Mouse (Mus musculus) midbrain, embryonic 15.5 days (tissue): Measurements from ENCODE around the gene Psma6. TPM values are rescaled to one million over a fixed set of nuclear protein-coding genes. Genes with fewer than 3 reads are reported as not detected.

ENCODE experiments used
- ATAC-seq: fragments of 200-750 bp; cut with Nextera tagmentation; replicated peaks from 2 replicates; pipeline ENCODE4 v1.8.0; 2017; ENCODE audit warnings: moderate TSS enrichment
- H3K27ac ChIP-seq: fragments of 300-500 bp; sonication (generic); 2 replicates; pipeline ENCODE4 v1.5.1; 2015; ENCODE audit warnings: mild to moderate bottlenecking, inconsistent platforms
- H3K27me3 ChIP-seq: fragments of 300-500 bp; sonication (generic); replicated peaks from 2 replicates; pipeline ENCODE4 v1.6.1; 2015; ENCODE audit warnings: inconsistent platforms
- H3K36me3 ChIP-seq: fragments of 300-500 bp; sonication (generic); replicated peaks from 2 replicates; pipeline ENCODE4 v1.6.1; 2015; ENCODE audit warnings: inconsistent platforms
- H3K4me1 ChIP-seq: fragments of 300-500 bp; sonication (generic); 2 replicates; pipeline ENCODE4 v1.6.1; 2015; ENCODE audit warnings: inconsistent platforms
- H3K4me2 ChIP-seq: fragments of 300-500 bp; sonication (generic); 2 replicates; pipeline ENCODE4 v1.6.1; 2015; ENCODE audit warnings: inconsistent platforms, mild to moderate bottlenecking, moderate library complexity
- H3K4me3 ChIP-seq: fragments of 300-500 bp; sonication (generic); 2 replicates; pipeline ENCODE4 v1.5.1; 2015; ENCODE audit warnings: mild to moderate bottlenecking, inconsistent platforms
- H3K9ac ChIP-seq: fragments of 300-500 bp; sonication (generic); 2 replicates; pipeline ENCODE4 v1.6.1; 2015; ENCODE audit warnings: mild to moderate bottlenecking, inconsistent platforms
- H3K9me3 ChIP-seq: fragments of 300-500 bp; sonication (generic); 2 replicates; pipeline ENCODE4 v1.6.1; 2016; ENCODE audit warnings: inconsistent platforms
- WGBS: fragments of 180-500 bp; shearing (Covaris S2); methylation state at CpG from one replicate; pipeline ENCODE4 v1.1.7; 2015; ENCODE audit warnings: mixed read lengths; 5-methylcytosine and 5-hydroxymethylcytosine counted together
- polyA plus RNA-seq: library from polyadenylated mRNA; unstranded; fragments of >200 nt; fragmentation: Nextera tagmentation; extraction: Ambion mirVana; gene quantifications from 2 replicates; pipeline ENCODE4 v1.2.1, GENCODE M21; 2015

The Psma6 gene
- polyA plus RNA-seq, 1 experiment from 2014 or later: 382 TPM

DNA sequence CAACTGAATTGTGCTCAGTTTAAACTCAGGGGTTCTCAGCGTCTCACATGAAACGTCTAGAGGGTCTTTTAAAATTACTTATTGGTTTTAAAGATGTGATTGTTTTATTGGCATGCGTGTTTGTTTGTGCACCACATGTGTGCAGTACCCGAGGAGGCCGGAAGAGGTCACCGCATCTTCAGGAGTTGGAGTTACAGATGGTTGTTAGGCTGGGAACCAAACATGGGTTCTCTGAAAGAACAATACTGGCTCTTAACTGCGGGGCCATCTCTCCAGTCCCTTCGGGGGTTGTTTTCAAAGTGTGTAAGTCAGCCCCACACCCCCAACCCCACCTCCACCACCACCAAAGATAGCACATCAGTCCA is 48.9 kb downstream of the Psma6 start:
- H3K4me1 ChIP-seq: no peaks in the 10 kb centered on the region
- no peak overlapping the region for H3K27ac ChIP-seq
- WGBS: 94% methylated on average over 8 of the region's 8 CpGs
- H3K27me3 ChIP-seq: no peaks in the 10 kb centered on the region
- H3K36me3 ChIP-seq: no peaks in the 10 kb centered on the region
- H3K4me2 ChIP-seq: no peak overlapping the region
- no peak overlapping the region for H3K4me3 ChIP-seq
- no peak overlapping the region for H3K9ac ChIP-seq
- ATAC-seq: no peak
- H3K9me3 ChIP-seq: no peaks in the 10 kb centered on the region

DNA sequence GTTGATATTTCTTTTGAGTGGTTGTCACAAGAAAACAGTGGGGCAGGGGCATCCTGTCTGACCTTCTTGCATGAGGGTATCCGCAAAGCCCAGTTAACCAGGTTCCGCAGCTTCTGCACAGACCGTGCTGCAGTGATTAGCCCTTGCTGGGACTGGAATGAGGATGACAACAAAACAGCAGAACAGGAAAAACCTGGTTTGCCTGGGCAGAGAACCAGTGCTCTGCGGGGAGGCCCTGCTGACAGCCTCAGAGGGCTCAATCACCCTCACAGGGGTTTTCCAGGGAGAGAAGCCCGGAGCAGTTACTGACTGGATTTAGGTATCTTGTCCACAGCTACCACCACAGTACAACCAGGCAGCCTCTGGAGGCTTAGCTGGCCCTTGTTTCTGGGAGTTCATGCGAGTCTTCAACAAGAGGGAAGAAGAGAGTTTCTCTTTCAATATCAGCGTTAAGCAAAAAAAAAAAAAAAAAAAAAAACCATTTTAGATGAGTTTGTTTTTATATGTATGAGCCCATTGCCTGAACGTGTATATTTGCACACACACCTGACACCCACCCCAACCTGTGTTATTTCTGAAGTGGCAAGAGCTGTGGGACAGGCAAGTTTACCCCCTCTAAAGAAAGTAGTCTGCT is 49.9 kb downstream of the Psma6 start:
- Histone ChIP-seq H3K9me3 (no peaks in the 10 kb centered on the region), H3K9ac (no peak overlapping the region), H3K4me2 (no peak overlapping the region), H3K4me3 (no peak overlapping the region), H3K27ac (no peak overlapping the region), H3K27me3 (no peaks in the 10 kb centered on the region), H3K36me3 (no peaks in the 10 kb centered on the region), H3K4me1 (peaks cover 9% of the 10 kb centered on the region)
- no peak for ATAC-seq
- 36% methylated on average over 8 of the region's 8 CpGs for WGBS

DNA sequence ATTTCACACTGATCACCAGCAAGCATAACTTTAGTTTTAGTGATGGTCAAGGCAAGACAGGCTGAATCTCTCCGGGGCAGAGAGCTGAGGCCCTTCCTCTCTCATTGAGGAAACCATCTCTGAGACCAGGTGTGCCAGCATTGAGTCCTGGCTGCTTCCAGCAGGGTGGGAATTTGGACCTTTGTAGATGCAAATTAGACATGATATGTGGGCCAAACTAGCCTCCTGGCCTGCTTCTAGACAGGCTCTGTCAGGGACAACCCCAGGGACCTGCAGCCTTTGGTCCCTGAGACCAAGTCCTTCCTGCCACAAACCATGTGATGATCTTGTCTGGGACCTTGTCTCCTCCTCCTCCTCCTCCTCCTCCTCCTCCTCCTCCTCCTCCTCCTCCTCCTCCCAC is 51.1 kb downstream of the Psma6 start:
- no peak for ATAC-seq

DNA sequence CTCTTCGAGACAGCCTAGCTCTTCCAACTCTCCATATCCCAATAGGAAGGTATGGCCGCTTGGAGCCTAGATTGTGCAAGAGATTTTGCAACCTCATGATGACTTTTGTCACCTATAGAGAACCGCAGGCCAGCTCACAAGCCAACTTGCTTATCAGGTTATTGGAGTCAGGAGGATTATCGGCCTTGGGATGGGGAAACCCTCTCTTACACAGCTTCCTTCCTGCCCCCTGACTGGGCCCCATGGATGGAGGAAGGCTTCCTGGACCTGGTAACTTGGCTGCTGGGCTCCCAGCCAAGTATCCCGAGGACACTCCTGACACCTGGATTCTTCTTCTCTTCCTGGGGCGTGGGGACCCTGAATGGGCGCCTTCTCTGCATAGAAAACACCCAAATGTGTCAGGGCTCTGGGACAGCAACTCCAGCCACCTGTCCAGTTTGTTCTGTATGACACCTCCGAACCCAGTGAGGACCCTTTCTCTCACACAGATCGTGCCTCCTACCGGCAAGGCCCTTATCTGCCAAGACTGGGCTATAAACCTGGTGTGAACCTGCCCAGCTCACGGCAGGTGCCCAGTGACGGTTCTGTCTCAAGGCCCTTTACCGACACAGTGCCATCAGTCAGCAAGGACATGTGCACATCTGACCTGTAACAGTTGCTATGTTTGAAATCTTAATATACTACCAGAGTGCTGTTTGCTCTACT is 53.3 kb downstream of the Psma6 start:
- H3K9ac ChIP-seq: no peak overlapping the region
- H3K36me3 ChIP-seq: no peaks in the 10 kb centered on the region
- no peak overlapping the region for H3K4me2 ChIP-seq
- no peaks in the 10 kb centered on the region for H3K9me3 ChIP-seq
- H3K4me1 ChIP-seq: peaks cover 10% of the 10 kb centered on the region
- H3K4me3 ChIP-seq: no peak overlapping the region
- H3K27me3 ChIP-seq: no peaks in the 10 kb centered on the region
- WGBS: 76% methylated on average over 13 of the region's 13 CpGs
- ATAC-seq: no peak
- H3K27ac ChIP-seq: no peak overlapping the region

More for the DNA sequence above, 51.1 kb downstream of the Psma6 start:
- 54% methylated on average over 1 of the region's 1 CpGs for WGBS
- Histone ChIP-seq H3K9ac (no peak overlapping the region), H3K9me3 (no peaks in the 10 kb centered on the region), H3K27ac (no peak overlapping the region), H3K4me2 (no peak overlapping the region), H3K36me3 (no peaks in the 10 kb centered on the region), H3K4me3 (no peak overlapping the region), H3K4me1 (peaks cover 10% of the 10 kb centered on the region), H3K27me3 (no peaks in the 10 kb centered on the region)

DNA sequence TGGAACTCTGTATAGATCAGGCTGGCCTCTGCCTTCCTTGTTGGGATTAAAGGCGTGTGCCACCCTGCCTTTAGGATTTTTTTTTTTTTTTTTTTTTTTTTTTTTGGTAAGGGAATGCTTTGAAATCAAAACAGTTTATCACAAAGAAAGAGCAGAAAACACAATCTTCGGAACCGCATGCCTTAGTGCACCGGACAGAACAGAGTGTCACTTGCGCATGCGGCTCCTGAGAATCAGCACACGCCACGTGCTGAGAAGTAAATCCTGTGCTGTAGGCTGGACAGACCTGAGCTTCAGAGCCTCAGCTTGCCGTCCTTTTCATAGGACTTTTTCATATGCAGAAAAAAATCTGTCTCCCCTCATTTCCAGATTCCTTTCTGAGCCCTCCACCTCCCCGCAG is 54.0 kb downstream of the Psma6 start:
- peak overlapping the region; percentile 30 for H3K4me2 ChIP-seq
- no peaks in the 10 kb centered on the region for H3K27me3 ChIP-seq
- WGBS: 52% methylated on average over 10 of the region's 10 CpGs
- H3K9me3 ChIP-seq: no peaks in the 10 kb centered on the region
- no peak overlapping the region for H3K9ac ChIP-seq
- H3K27ac ChIP-seq: peak overlapping the region; percentile 68
- ATAC-seq: peak; percentile 59
- no peaks in the 10 kb centered on the region for H3K36me3 ChIP-seq
- H3K4me1 ChIP-seq: peaks cover 10% of the 10 kb centered on the region
- no peak overlapping the region for H3K4me3 ChIP-seq

DNA sequence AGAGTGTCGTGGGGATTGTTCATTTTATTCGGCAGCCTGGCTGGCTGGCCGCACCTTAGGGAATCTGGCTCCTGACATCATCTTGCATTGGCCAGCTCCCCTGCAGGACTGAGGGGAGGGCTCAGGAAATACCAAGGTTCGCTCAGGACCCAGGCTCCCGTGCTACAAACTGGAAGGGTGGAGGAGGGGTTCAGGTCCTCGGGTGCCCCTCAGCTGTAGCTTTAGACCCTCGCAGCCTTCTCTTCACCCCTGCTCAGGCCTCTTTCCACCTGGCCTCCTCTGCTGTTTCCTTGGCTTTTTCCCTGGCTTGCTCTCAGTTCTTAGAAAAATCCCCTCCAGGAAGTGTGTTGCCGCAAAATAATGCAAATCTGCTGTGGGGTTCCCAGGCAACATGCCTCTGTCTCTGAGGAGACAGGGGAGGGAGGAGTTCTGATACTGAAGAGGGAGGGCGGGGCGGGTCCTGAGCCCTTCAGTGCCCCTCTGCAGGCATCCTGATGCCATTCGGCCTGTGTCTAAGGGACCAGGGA is 54.7 kb downstream of the Psma6 start:
- peak overlapping the region; percentile 68 for H3K27ac ChIP-seq
- H3K4me2 ChIP-seq: peak overlapping the region; percentile 30
- H3K36me3 ChIP-seq: no peaks in the 10 kb centered on the region
- H3K9me3 ChIP-seq: no peaks in the 10 kb centered on the region
- peaks cover 10% of the 10 kb centered on the region for H3K4me1 ChIP-seq
- no peak overlapping the region; the same call in 1 of the 2 replicates for H3K9ac ChIP-seq
- no peaks in the 10 kb centered on the region for H3K27me3 ChIP-seq
- no peak overlapping the region for H3K4me3 ChIP-seq
- ATAC-seq: peak; percentile 75
- WGBS: 4% methylated on average over 11 of the region's 11 CpGs

DNA sequence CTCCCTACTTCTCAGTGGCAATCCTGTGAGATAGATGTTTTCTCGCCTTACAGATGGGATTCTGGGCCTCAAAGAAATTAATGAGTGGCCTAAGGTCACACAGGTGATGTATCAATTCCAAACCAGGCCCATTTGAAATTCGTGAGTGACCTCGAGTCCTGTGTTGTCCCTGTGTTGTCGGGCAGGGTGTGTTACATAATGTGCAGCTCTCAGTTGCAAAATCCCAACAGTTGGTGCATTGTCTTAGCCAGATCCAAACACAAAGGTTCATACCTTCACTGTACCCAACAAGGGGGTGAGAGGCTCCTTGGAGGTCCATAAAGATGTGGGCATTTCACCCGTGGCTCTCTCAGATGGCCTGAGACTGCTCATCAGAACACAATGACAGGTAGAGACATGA is 56.4 kb downstream of the Psma6 start:
- Histone ChIP-seq H3K4me3 (no peak overlapping the region), H3K4me1 (peaks cover 10% of the 10 kb centered on the region), H3K27ac (no peak overlapping the region), H3K36me3 (no peaks in the 10 kb centered on the region), H3K27me3 (no peaks in the 10 kb centered on the region), H3K4me2 (no peak overlapping the region), H3K9me3 (no peaks in the 10 kb centered on the region), H3K9ac (no peak overlapping the region)
- WGBS: 83% methylated on average over 5 of the region's 5 CpGs
- ATAC-seq: no peak

DNA sequence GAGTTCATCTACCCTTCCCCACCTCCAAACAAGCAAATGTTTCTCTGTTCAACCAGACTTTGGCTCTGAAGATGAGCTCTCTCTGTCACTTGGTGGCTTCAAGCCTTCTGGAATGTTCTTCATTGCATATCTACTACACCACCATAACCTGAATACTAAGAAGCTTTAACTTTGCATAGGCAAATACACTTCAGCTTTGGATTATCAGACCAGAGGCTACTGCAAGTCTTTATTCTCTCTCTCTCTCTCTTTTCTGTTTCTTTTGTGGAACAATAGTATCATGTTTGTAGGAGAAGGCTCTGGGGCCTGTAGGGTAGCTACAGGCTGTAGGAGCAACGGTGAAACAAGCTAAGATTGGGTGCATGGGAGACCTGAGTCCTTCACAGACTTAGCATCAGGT is 58.2 kb downstream of the Psma6 start:
- Histone ChIP-seq H3K9me3 (no peaks in the 10 kb centered on the region), H3K4me2 (no peak overlapping the region), H3K36me3 (no peaks in the 10 kb centered on the region), H3K27me3 (no peaks in the 10 kb centered on the region), H3K27ac (no peak overlapping the region), H3K4me1 (peaks cover 23% of the 10 kb centered on the region), H3K4me3 (no peak overlapping the region), H3K9ac (no peak overlapping the region)
- 97% methylated on average over 1 of the region's 1 CpGs for WGBS
- no peak for ATAC-seq

DNA sequence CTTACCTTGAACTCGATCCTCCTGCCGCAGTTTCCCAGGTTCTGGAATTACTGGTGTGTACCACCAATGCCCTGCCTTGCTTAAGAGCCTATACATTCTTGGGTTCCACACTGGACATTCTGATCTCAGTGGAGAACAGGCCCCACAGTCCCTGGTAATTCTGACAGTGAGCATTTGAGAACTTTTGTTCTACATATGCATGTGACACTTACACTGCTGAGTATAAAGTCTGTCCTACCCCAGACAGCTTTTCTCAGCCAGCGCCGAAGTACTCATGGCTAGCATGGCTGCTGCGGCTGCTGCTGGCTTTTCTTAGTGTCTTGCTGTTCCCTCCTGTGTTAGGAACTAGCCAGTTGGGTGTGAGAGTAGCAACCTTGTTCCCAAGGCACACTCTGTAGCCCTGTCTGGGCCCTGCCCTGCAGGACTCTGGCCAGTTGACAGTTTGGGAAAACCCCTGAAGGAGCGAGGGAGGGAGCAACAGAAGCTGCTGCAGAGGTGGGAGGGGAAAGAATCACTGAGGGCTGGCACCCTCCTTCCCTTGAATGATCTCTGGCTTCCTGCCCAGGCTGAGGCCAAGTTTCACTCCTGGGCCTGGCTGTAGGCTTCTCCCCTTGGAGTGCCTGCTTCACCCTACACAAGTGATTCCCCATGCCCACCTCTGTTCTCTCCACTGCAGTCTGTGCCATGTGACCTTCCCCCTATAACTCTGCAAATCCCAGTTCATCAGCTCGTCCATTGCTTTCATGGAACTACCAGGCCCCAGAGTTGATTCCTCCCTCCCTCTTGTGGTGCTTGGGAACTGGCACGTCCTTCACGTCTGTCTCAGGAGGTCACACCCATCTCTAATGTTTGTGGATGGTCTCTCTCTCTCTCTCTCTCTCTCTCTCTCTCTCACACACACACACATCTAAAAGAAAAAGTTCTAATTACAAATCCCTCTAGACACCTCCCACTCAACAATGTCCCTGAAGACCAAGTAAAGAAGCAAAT is 59.1 kb downstream of the Psma6 start:
- 62% methylated on average over 9 of the region's 9 CpGs for WGBS
- Histone ChIP-seq H3K27ac (no peak overlapping the region), H3K9ac (no peak overlapping the region), H3K27me3 (no peaks in the 10 kb centered on the region), H3K9me3 (no peaks in the 10 kb centered on the region), H3K4me2 (no peak overlapping the region), H3K4me1 (peaks cover 22% of the 10 kb centered on the region), H3K36me3 (no peaks in the 10 kb centered on the region), H3K4me3 (no peak overlapping the region)
- no peak for ATAC-seq

DNA sequence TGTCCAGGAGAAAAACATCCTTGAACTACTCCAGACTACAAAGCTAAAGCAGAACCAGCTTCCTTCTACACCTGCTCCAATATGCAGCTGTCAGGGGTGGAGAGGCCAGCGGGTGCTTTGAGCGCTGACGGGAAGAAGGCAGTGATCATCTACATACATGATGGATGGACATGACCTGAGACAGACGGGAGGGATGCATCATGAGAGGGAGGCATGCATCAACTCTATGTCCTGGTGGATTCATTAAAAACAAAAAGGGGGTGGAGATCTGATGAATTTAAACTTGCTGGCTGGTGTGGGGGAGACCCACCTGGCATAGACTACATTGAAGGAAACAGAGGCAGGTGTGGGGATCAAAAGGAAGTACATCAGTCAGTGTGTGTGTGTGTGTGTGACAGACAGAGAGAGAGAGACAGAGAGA is 60.0 kb downstream of the Psma6 start:
- Histone ChIP-seq H3K4me3 (no peak overlapping the region), H3K4me2 (no peak overlapping the region), H3K27me3 (no peaks in the 10 kb centered on the region), H3K27ac (no peak overlapping the region), H3K9ac (no peak overlapping the region), H3K36me3 (no peaks in the 10 kb centered on the region), H3K4me1 (peaks cover 14% of the 10 kb centered on the region), H3K9me3 (no peaks in the 10 kb centered on the region)
- ATAC-seq: no peak
- WGBS: 85% methylated on average over 4 of the region's 4 CpGs

DNA sequence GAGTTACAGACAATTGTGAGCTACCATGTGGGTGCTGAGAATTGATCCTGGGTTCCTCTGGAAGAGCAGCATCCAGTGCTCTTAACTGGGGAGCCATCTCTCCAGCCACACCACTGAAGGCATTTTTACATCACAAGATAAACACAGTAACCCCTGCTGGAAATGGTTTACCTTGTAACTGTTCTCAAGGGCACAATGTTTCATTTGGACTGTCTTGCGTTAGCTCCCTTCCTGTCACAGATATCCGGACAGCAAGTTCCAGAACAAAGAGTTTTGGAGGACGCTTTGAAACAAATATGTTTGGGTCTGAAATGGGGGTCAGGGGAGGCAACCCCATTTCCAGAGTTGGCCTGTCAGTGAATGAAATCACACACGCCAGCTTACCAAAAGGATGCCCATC is 61.6 kb downstream of the Psma6 start:
- Histone ChIP-seq H3K4me1 (peaks cover 14% of the 10 kb centered on the region), H3K27ac (no peak overlapping the region), H3K4me2 (no peak overlapping the region), H3K9me3 (no peaks in the 10 kb centered on the region), H3K27me3 (no peaks in the 10 kb centered on the region), H3K36me3 (no peaks in the 10 kb centered on the region), H3K4me3 (no peak overlapping the region), H3K9ac (no peak overlapping the region)
- WGBS: 91% methylated on average over 4 of the region's 4 CpGs
- no peak for ATAC-seq

DNA sequence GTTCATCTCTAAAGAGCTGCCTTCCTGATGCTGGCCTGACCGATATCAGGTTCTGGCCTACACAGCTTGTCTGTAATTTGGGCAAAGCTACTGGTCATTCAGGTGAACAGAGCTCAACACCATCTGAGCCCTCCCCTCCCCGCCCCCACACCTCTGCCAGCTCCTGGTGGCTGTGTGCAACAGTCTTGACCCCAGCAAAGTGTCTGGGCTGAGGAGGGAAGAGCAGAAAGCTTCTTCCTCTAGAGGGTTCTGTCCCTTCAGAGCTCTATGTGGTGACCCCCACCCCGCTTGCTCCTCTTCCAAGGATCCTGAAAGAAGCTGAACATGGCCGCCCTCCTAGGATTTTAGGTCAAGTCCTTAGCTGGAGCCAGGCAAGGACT is 62.3 kb downstream of the Psma6 start:
- H3K4me3 ChIP-seq: no peak overlapping the region
- no peaks in the 10 kb centered on the region for H3K36me3 ChIP-seq
- WGBS: 81% methylated on average over 4 of the region's 4 CpGs
- H3K27me3 ChIP-seq: no peaks in the 10 kb centered on the region
- ATAC-seq: peak; percentile 1; the same call in 1 of the 2 replicates
- H3K4me2 ChIP-seq: no peak overlapping the region
- peak overlapping the region; percentile 78 for H3K27ac ChIP-seq
- H3K9me3 ChIP-seq: no peaks in the 10 kb centered on the region
- peaks cover 14% of the 10 kb centered on the region for H3K4me1 ChIP-seq
- no peak overlapping the region for H3K9ac ChIP-seq
